Mouse (Mus musculus) embryonic fibroblast, embryonic 13.5 days (primary cell): Measurements from ENCODE around the gene Metap1d. TPM values are rescaled to one million over a fixed set of nuclear protein-coding genes. Genes with fewer than 3 reads are reported as not detected.

Experiments
- H3K27ac ChIP-seq: 2 replicates; pipeline ENCODE4 v1.5.1; 2012; ENCODE audit warnings: low read length, control low read depth, inconsistent platforms; ENCODE audit not compliant: insufficient read depth
- H3K4me1 ChIP-seq: 2 replicates; pipeline ENCODE4 v1.6.1; 2011; ENCODE audit warnings: low read length; ENCODE audit not compliant: control insufficient read depth, insufficient read depth
- H3K4me3 ChIP-seq: 2 replicates; pipeline ENCODE4 v1.5.1; 2011; ENCODE audit warnings: mild to moderate bottlenecking, control low read depth, low read length; ENCODE audit not compliant: insufficient read depth
- CTCF ChIP-seq: IDR thresholded peaks from 2 replicates; pipeline ENCODE4 v1.5.1; 2011; ENCODE audit warnings: mild to moderate bottlenecking, control low read depth, low read length, moderate library complexity, borderline replicate concordance; ENCODE audit not compliant: insufficient read depth
- POLR2A ChIP-seq: IDR thresholded peaks from 2 replicates; pipeline ENCODE4 v1.6.1; 2011; ENCODE audit warnings: low read depth, mild to moderate bottlenecking, control low read depth, low read length, moderate library complexity
- polyA plus RNA-seq: library from polyadenylated mRNA; stranded (reverse); fragments of >200 nt; gene quantifications from 2 replicates; pipeline ENCODE4 v1.2.4, GENCODE M21; 2011; ENCODE audit warnings: low read depth; ENCODE audit not compliant: missing spikeins, insufficient read length

Metap1d gene
- polyA plus RNA-seq, 1 experiment, result 37.1 TPM

DNA sequence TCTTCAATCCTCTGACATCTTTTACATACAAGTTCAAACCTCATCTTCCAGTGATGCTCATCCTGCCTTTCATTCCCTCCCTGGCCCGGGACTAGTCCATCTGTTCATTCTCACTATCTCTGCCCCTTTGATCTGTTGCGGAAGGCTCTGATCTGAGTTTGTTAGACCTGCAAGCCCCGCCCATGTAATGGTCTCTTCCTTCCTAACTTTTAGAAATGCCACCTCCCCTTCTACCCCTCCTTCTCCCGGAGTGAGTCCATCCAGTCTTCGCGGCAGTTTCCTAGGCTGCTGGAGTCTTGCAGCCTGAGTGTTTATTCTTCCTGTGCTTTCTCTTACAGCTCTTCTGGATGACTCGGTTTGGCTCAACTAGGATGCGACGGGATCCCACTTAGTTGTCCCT, 113.4 kb downstream of the Metap1d start:
- Histone ChIP-seq H3K27ac (no peak overlapping the region), H3K4me1 (no peaks in the 10 kb centered on the region), H3K4me3 (no peak overlapping the region)
- TF ChIP-seq CTCF, result no peak
- no peak for TF ChIP-seq POLR2A

DNA sequence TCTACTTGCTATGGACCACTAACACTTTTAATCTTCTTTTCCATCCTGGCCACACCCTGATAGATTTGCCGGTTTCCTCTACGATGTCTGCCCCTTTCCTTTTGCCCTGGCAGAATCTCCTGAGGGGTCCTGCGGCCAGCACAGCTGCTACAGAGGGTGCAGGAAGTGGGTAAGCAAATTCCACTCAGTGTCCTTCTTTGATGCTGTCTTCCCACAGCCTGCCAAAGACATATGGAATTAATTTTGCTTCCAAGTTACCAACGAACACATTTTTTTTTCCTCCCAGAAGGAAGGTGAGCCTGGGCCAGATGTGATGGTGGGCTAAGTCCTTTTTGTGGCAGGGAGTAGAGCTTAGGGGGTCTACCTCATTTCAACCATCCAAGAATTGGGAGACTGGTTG, 120.7 kb downstream of the Metap1d start:
- Histone ChIP-seq H3K27ac (no peak overlapping the region), H3K4me3 (no peak overlapping the region), H3K4me1 (no peaks in the 10 kb centered on the region)
- TF ChIP-seq POLR2A, result no peak
- TF ChIP-seq CTCF, result no peak

Other genes starting within 250 kb of the Metap1d start
- gene Dync1i2, start 241.6 kb upstream of the Metap1d start, polyA plus RNA-seq, result 168 and 174 TPM in 2 replicates
- gene Slc25a12, start 85.5 kb upstream of the Metap1d start, polyA plus RNA-seq, result 35.9 and 51.2 TPM in 2 replicates
- 52.7 and 66.2 TPM in 2 replicates for gene Hat1, start 64.3 kb upstream of the Metap1d start, polyA plus RNA-seq
- gene Dlx1, start 74.8 kb downstream of the Metap1d start, polyA plus RNA-seq, result 1.9 and 2.0 TPM in 2 replicates
- gene Dlx2, start 93.5 kb downstream of the Metap1d start, polyA plus RNA-seq, result 2.4 and 3.2 TPM in 2 replicates